Mouse (Mus musculus) CH12.LX (cell line): ENCODE data around the gene Fam205a4. TPM values are rescaled to one million over a fixed set of nuclear protein-coding genes. Genes with fewer than 3 reads are reported as not detected.
"Not testable (repeated sequence)": the region's sequence is repeated elsewhere in the genome, so short reads cannot be mapped to it uniquely, and the experiment has no call there.

Source experiments
- DNase-seq: peaks from one replicate; pipeline ENCODE4 v3.0.0-alpha.2; 2013; ENCODE audit errors: extremely low read depth
- H3K27ac ChIP-seq: 2 replicates; pipeline ENCODE4 v1.5.1; 2012; ENCODE audit warnings: low read depth, mild to moderate bottlenecking, control low read depth, moderate library complexity; ENCODE audit not compliant: insufficient read depth
- H3K27me3 ChIP-seq: replicated peaks from 2 replicates; pipeline ENCODE3; 2012; ENCODE audit warnings: inconsistent platforms
- H3K36me3 ChIP-seq, 2 experiments: replicated peaks in 1 of 2; 2 replicates each; pipeline versions ENCODE3 to v1.6.1; 2012; ENCODE audit warnings: inconsistent platforms in 1 of 2, low read length in 1 of 2, mild to moderate bottlenecking in 1 of 2, mixed read lengths in 1 of 2, moderate library complexity in 1 of 2; ENCODE audit not compliant: control insufficient read depth in 1 of 2, insufficient read depth in 1 of 2
- H3K4me1 ChIP-seq, 2 experiments: 2 replicates each; pipeline ENCODE4 v1.6.1; 2012; ENCODE audit warnings: inconsistent platforms in 1 of 2, moderate library complexity in 1 of 2; ENCODE audit not compliant: insufficient read depth in 2 of 2, control insufficient read depth in 1 of 2
- H3K4me2 ChIP-seq: 2 replicates; pipeline ENCODE4 v1.6.1; 2012; ENCODE audit warnings: low read depth, mild to moderate bottlenecking, control low read depth; ENCODE audit not compliant: poor library complexity, insufficient read depth, severe bottlenecking
- H3K4me3 ChIP-seq, 3 experiments: fragments of 150-350 bp in 1 of 3; sonication (generic) in 1 of 3; replicated peaks in 1 of 3; 2 replicates each; pipeline versions ENCODE3 to v1.5.1; 2011 to 2012; ENCODE audit warnings: low read depth in 2 of 3, low read length in 2 of 3, mild to moderate bottlenecking in 2 of 3, moderate library complexity in 2 of 3, control low read depth in 1 of 3, improper control_type of control experiment in 1 of 3, inconsistent platforms in 1 of 3, mixed read lengths in 1 of 3; ENCODE audit not compliant: poor library complexity in 1 of 3
- H3K79me2 ChIP-seq: replicated peaks from 2 replicates; pipeline ENCODE4 v1.6.1; 2012; ENCODE audit warnings: mild to moderate bottlenecking, moderate library complexity; ENCODE audit not compliant: control insufficient read depth, poor library complexity, insufficient read depth, severe bottlenecking; ENCODE audit errors: extremely low read depth
- H3K9ac ChIP-seq: 2 replicates; pipeline ENCODE4 v1.6.1; 2012; ENCODE audit warnings: low read depth, mild to moderate bottlenecking, control low read depth, moderate library complexity; ENCODE audit not compliant: insufficient read depth
- H3K9me3 ChIP-seq: replicated peaks from 2 replicates; pipeline ENCODE3; 2012; ENCODE audit warnings: low read length, inconsistent platforms, mixed read lengths
- dilution Hi-C: fragments of 300-500 bp; cut with MboI; formaldehyde crosslinking; loops from 2 replicates; pipeline ENCODE4 v1.14.3; 2020; ENCODE audit warnings: low sequenced_read_pairs; ENCODE audit not compliant: extremely low pct_unique_long_range_greater_than_20kb, extremely low pct_ligation_motif_present
- in situ Hi-C: fragments of 300-500 bp; cut with MboI; formaldehyde crosslinking; loops from 3 replicates; pipeline ENCODE4 v1.14.3; 2019; ENCODE audit warnings: low sequenced_read_pairs, low pct_ligation_motif_present, low pct_unique_long_range_greater_than_20kb, mixed read lengths
- polyA plus RNA-seq: library from polyadenylated mRNA; unstranded; fragments of >175 nt; gene quantifications from 2 replicates; pipeline ENCODE4 v1.2.1, GENCODE M21; 2012; ENCODE audit warnings: low read depth; ENCODE audit not compliant: insufficient read length
- total RNA-seq, 2 experiments: library from RNA; depleted of rRNA; stranded (reverse); fragments of 300-350 nt in 1 of 2; fragments of >200 nt in 1 of 2; gene quantifications; 2 replicates each; pipeline ENCODE4 v1.2.3; 2012 to 2014

The Fam205a4 gene
- total RNA-seq (2012; rRNA removed) (not detected in 2 replicates), total RNA-seq (2014; rRNA removed) (not detected in 2 replicates), polyA plus RNA-seq (not detected in 2 replicates)

DNA sequence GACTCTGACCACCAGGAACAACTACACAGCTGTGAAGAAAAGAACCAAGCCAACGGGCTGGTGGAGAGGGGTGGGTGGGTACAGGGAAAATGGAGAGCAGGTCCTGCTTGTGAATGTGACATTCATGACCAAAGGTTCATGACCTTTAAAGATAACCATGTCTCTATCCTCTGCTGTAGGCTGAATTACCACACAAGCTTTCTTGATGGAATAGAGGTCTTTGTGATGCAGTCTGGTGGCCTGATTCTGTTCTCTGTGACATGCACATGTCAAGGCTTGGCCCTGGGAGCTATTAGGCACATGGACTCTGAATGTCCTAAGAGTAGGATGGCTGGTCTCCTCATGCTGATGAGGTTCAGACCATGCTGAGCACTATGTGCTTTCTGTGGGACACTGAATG lies at the start of gene Fam205a4:
TSS of gene Fam205a4 (plus strand) at position 301 of the 400 bp plus-strand sequence.
- in situ Hi-C loops, result not testable (repeated sequence)

DNA sequence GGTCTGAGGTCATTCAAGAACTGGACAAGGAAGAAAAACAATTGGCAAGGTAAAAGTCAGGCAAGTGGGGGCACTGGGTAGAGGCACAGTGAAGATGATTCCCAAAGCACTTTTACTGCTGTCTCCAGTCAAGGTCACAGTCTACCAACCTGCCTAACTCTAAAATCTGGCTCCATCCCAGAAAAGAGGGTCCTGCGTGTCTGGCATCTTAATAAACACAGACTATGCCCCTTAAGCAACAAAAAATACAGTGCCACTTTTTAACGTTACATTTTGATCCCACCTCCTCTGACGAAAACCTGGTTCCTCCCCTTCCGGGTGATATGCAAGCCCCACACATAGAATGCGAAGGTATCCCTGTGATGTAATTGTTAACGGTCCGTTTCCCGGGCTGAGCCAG lies 24.6 kb upstream of the Fam205a4 start, which contains the start of gene Gm20878:
TSS of gene Gm20878 (plus strand) at position 301 of the 400 bp plus-strand sequence.
- in situ Hi-C loops, H3K9me3 ChIP-seq, H3K36me3 ChIP-seq, H3K27me3 ChIP-seq, H3K4me1 ChIP-seq, H3K4me2 ChIP-seq, H3K27ac ChIP-seq, DNase-seq, H3K4me3 ChIP-seq, H3K79me2 ChIP-seq, dilution Hi-C loops, H3K9ac ChIP-seq: not testable (repeated sequence)

More for the DNA sequence above, at the start of gene Fam205a4:
- H3K9ac ChIP-seq, H3K9me3 ChIP-seq, H3K4me3 ChIP-seq, H3K79me2 ChIP-seq, H3K27ac ChIP-seq, H3K27me3 ChIP-seq, H3K4me2 ChIP-seq, DNase-seq, H3K4me1 ChIP-seq, H3K36me3 ChIP-seq, dilution Hi-C loops: not testable (repeated sequence)

Other genes with a start within 250 kb of the Fam205a4 start
- 130 and 133 TPM in 2 replicates for gene Dctn3, start 242.9 kb upstream of the Fam205a4 start, total RNA-seq (2012; rRNA removed)
- 112 and 125 TPM in 2 replicates for gene Dctn3, start 242.9 kb upstream of the Fam205a4 start, total RNA-seq (2014; rRNA removed)
- 90.5 and 117 TPM in 2 replicates for gene Dctn3, start 242.9 kb upstream of the Fam205a4 start, polyA plus RNA-seq
- not detected in 2 replicates for gene Arid3c, start 234.9 kb upstream of the Fam205a4 start, total RNA-seq (2012; rRNA removed)
- not detected in 2 replicates for gene Arid3c, start 234.9 kb upstream of the Fam205a4 start, total RNA-seq (2014; rRNA removed)
- gene Arid3c, start 234.9 kb upstream of the Fam205a4 start, polyA plus RNA-seq, result not detected in 2 replicates
- gene Galt, start 210.8 kb upstream of the Fam205a4 start, total RNA-seq (2012; rRNA removed), result 18.6 and 19.1 TPM in 2 replicates
- 23.0 and 23.2 TPM in 2 replicates for gene Galt, start 210.8 kb upstream of the Fam205a4 start, total RNA-seq (2014; rRNA removed)
- 16.6 and 22.9 TPM in 2 replicates for gene Galt, start 210.8 kb upstream of the Fam205a4 start, polyA plus RNA-seq
- gene Sigmar1, start 209.9 kb upstream of the Fam205a4 start, total RNA-seq (2012; rRNA removed), result 60.7 and 70.2 TPM in 2 replicates
- 19.8 and 26.4 TPM in 2 replicates for gene Sigmar1, start 209.9 kb upstream of the Fam205a4 start, total RNA-seq (2014; rRNA removed)
- gene Sigmar1, start 209.9 kb upstream of the Fam205a4 start, polyA plus RNA-seq, result 89.4 and 97.5 TPM in 2 replicates
- gene Ccl27a, start 191.8 kb upstream of the Fam205a4 start, total RNA-seq (2012; rRNA removed), result 3.1 and 5.6 TPM in 2 replicates
- gene Ccl27a, start 191.8 kb upstream of the Fam205a4 start, total RNA-seq (2014; rRNA removed), result 2.5 and 3.3 TPM in 2 replicates
- 2.7 and 6.4 TPM in 2 replicates for gene Ccl27a, start 191.8 kb upstream of the Fam205a4 start, polyA plus RNA-seq
- not detected in 2 replicates for gene Gm21541, start 62.4 kb upstream of the Fam205a4 start, total RNA-seq (2012; rRNA removed)
- not detected in 2 replicates for gene Gm21541, start 62.4 kb upstream of the Fam205a4 start, total RNA-seq (2014; rRNA removed)
- not detected in 2 replicates for gene Gm21541, start 62.4 kb upstream of the Fam205a4 start, polyA plus RNA-seq
- gene Gm20878, start 24.5 kb upstream of the Fam205a4 start, total RNA-seq (2012; rRNA removed), result not detected in 2 replicates
- not detected in 2 replicates for gene Gm20878, start 24.5 kb upstream of the Fam205a4 start, total RNA-seq (2014; rRNA removed)
- 1.3 TPM in 1 of 2 replicates, not detected in the other for gene Gm20878, start 24.5 kb upstream of the Fam205a4 start, polyA plus RNA-seq
- not detected in 2 replicates for gene Gm21093, start 68.7 kb downstream of the Fam205a4 start, total RNA-seq (2012; rRNA removed)
- gene Gm21093, start 68.7 kb downstream of the Fam205a4 start, total RNA-seq (2014; rRNA removed), result not detected in 2 replicates
- not detected in 2 replicates for gene Gm21093, start 68.7 kb downstream of the Fam205a4 start, polyA plus RNA-seq
- gene Gm3893, start 125.1 kb downstream of the Fam205a4 start, total RNA-seq (2012; rRNA removed), result not detected in 2 replicates
- gene Gm3893, start 125.1 kb downstream of the Fam205a4 start, total RNA-seq (2014; rRNA removed), result not detected in 2 replicates
- not detected in 2 replicates for gene Gm3893, start 125.1 kb downstream of the Fam205a4 start, polyA plus RNA-seq
- gene Gm13304, start 148.8 kb downstream of the Fam205a4 start, total RNA-seq (2012; rRNA removed), result not detected in 2 replicates
- not detected in 2 replicates for gene Gm13304, start 148.8 kb downstream of the Fam205a4 start, total RNA-seq (2014; rRNA removed)
- gene Gm13304, start 148.8 kb downstream of the Fam205a4 start, polyA plus RNA-seq, result not detected in 2 replicates
- gene Gm13306, start 187.4 kb downstream of the Fam205a4 start, total RNA-seq (2012; rRNA removed), result not detected in 2 replicates
- not detected in 2 replicates for gene Gm13306, start 187.4 kb downstream of the Fam205a4 start, total RNA-seq (2014; rRNA removed)
- not detected in 2 replicates for gene Gm13306, start 187.4 kb downstream of the Fam205a4 start, polyA plus RNA-seq
- not detected in 2 replicates for gene Gm13305, start 202.5 kb downstream of the Fam205a4 start, total RNA-seq (2012; rRNA removed)
- not detected in 2 replicates for gene Gm13305, start 202.5 kb downstream of the Fam205a4 start, total RNA-seq (2014; rRNA removed)
- not detected in 2 replicates for gene Gm13305, start 202.5 kb downstream of the Fam205a4 start, polyA plus RNA-seq